Mouse (Mus musculus): ENCODE data around the gene Ppp1r10. TPM values are rescaled to one million over a fixed set of nuclear protein-coding genes. Genes with fewer than 3 reads are reported as not detected.

The Ppp1r10 gene
- polyA plus RNA-seq, 1 experiment from 2014 or later, result 43.9 TPM

- no peaks in the 10 kb centered on the region for H3K9me3 ChIP-seq (ENCODE audit: control insufficient read depth, low read length)
- DNase-seq (ENCODE audit: low spot score) (peak; percentile 96), ATAC-seq (ENCODE audit: insufficient number of reproducible peaks, low FRiP score, low TSS enrichment, low read depth) (peak; percentile 81)
- under 1% methylated on average over 83 of the region's 109 CpGs for WGBS
- peak within 1 kb of the TSS; percentile 77 for H3K9ac ChIP-seq (ENCODE audit: low read length)
- H3K4me1 ChIP-seq (ENCODE audit: control insufficient read depth, insufficient read depth, low read length), result peaks cover 10% of the 10 kb centered on the region
- peak within 1 kb of the TSS; percentile 90 for H3K27ac ChIP-seq (replicated peaks; ENCODE audit: low read depth, low read length)
- peak within 1 kb of the TSS; percentile 90 for H3K4me2 ChIP-seq (ENCODE audit: low read depth, severe bottlenecking)
- peaks cover 15% of the 10 kb centered on the region; the same call in 1 of the 2 replicates for H3K36me3 ChIP-seq (ENCODE audit: control insufficient read depth, insufficient read depth, low read length)
- H3K27me3 ChIP-seq (ENCODE audit: control insufficient read depth, insufficient read depth, low read length), result no peaks in the 10 kb centered on the region
- H3K4me3 ChIP-seq (ENCODE audit: low read depth, low read length), result peak within 1 kb of the TSS; percentile 82
Measured at GRCm38 (mm10) chr17:35979401-35980362, 63.4 kb downstream of the Ppp1r10 start, which contains the start of the genes Gnl1 and Prr3. Gnl1 (plus strand) TSS chr17:35979851. Prr3 (minus strand) TSS chr17:35980236.

- H3K4me2 ChIP-seq (ENCODE audit: low read depth, severe bottlenecking), result peak overlapping the region; percentile 90
- H3K9ac ChIP-seq (ENCODE audit: low read length), result peak overlapping the region; percentile 77
- peak overlapping the region; percentile 90 for H3K27ac ChIP-seq (replicated peaks; ENCODE audit: low read depth, low read length)
- under 1% methylated on average over 29 of the region's 29 CpGs for WGBS
- no peaks in the 10 kb centered on the region for H3K27me3 ChIP-seq (ENCODE audit: control insufficient read depth, insufficient read depth, low read length)
- H3K9me3 ChIP-seq (ENCODE audit: control insufficient read depth, low read length), result no peaks in the 10 kb centered on the region
- H3K36me3 ChIP-seq (ENCODE audit: control insufficient read depth, insufficient read depth, low read length), result peaks cover 17% of the 10 kb centered on the region; the same call in 1 of the 2 replicates
- peak; percentile 28; the same call in 1 of the 2 replicates for ATAC-seq (ENCODE audit: insufficient number of reproducible peaks, low FRiP score, low TSS enrichment, low read depth)
- DNase-seq (ENCODE audit: low spot score), result peak; percentile 60
- peaks cover 10% of the 10 kb centered on the region for H3K4me1 ChIP-seq (ENCODE audit: control insufficient read depth, insufficient read depth, low read length)
- H3K4me3 ChIP-seq (ENCODE audit: low read depth, low read length), result peak overlapping the region; percentile 82
Measured at GRCm38 (mm10) chr17:35980363-35980754, 64.1 kb downstream of the Ppp1r10 start.

GRCm38 (mm10) chr17:35981776-35982175 is 65.5 kb downstream of the Ppp1r10 start:
- Histone ChIP-seq H3K4me3 (ENCODE audit: low read depth, low read length) (no peak overlapping the region; the same call in 1 of the 2 replicates), H3K36me3 (ENCODE audit: control insufficient read depth, insufficient read depth, low read length) (peaks cover 17% of the 10 kb centered on the region; the same call in 1 of the 2 replicates)

More at GRCm38 (mm10) chr17:35981776-35982175, 65.5 kb downstream of the Ppp1r10 start:
- H3K4me2 ChIP-seq (ENCODE audit: low read depth, severe bottlenecking), result no peak overlapping the region
- peaks cover 10% of the 10 kb centered on the region for H3K4me1 ChIP-seq (ENCODE audit: control insufficient read depth, insufficient read depth, low read length)
- no peak overlapping the region for H3K27ac ChIP-seq (replicated peaks; ENCODE audit: low read depth, low read length)
- no peak for ATAC-seq (ENCODE audit: insufficient number of reproducible peaks, low FRiP score, low TSS enrichment, low read depth)
- H3K27me3 ChIP-seq (ENCODE audit: control insufficient read depth, insufficient read depth, low read length), result no peaks in the 10 kb centered on the region
- no peak overlapping the region for H3K9ac ChIP-seq (ENCODE audit: low read length)
- 92% methylated on average over 9 of the region's 9 CpGs for WGBS
- no peaks in the 10 kb centered on the region for H3K9me3 ChIP-seq (ENCODE audit: control insufficient read depth, low read length)
- no peak for DNase-seq (ENCODE audit: low spot score)

MicroRNAs encoded within 50 kb of the gene (microRNA counts, 519-probe panel; counts per million panel counts)
- microRNA mmu-miR-1894-3p (not detected), microRNA mmu-miR-1894-5p (not detected), microRNA mmu-miR-877 (1,785 counts per million, percentile 12 among the panel's probes with 10 or more counts)

Small RNA genes lying within 50 kb of the gene (microRNA-seq; reads per million reads assigned to microRNA genes)
- gene Gm28033 (not detected), gene Mir1894 (not detected), gene Mir877 (102 reads per million, percentile 48 among the genes with 10 or more reads in this experiment)

Other genes starting within 250 kb of the Ppp1r10 start
- 17.6 and 17.9 TPM in 2 replicates for gene Vars2, start 248.8 kb upstream of the Ppp1r10 start, polyA plus RNA-seq (2014; fragmentation: Nextera tagmentation; extraction: Ambion mirVana)
- gene Gtf2h4, start 242.7 kb upstream of the Ppp1r10 start, polyA plus RNA-seq (2014; fragmentation: Nextera tagmentation; extraction: Ambion mirVana), result 56.7 and 57.0 TPM in 2 replicates
- 14.7 and 17.6 TPM in 2 replicates for gene Ddr1, start 211.8 kb upstream of the Ppp1r10 start, polyA plus RNA-seq (2014; fragmentation: Nextera tagmentation; extraction: Ambion mirVana)
- 2.7 and 3.1 TPM in 2 replicates for gene Ier3, start 94.8 kb upstream of the Ppp1r10 start, polyA plus RNA-seq (2014; fragmentation: Nextera tagmentation; extraction: Ambion mirVana)
- 47.1 and 47.8 TPM in 2 replicates for gene Flot1, start 93.2 kb upstream of the Ppp1r10 start, polyA plus RNA-seq (2014; fragmentation: Nextera tagmentation; extraction: Ambion mirVana)
- 1,416 and 1,443 TPM in 2 replicates for gene Tubb5, start 78.1 kb upstream of the Ppp1r10 start, polyA plus RNA-seq (2014; fragmentation: Nextera tagmentation; extraction: Ambion mirVana)
- 20.7 and 23.5 TPM in 2 replicates for gene Mdc1, start 74.9 kb upstream of the Ppp1r10 start, polyA plus RNA-seq (2014; fragmentation: Nextera tagmentation; extraction: Ambion mirVana)
- gene Nrm, start 55.1 kb upstream of the Ppp1r10 start, polyA plus RNA-seq (2014; fragmentation: Nextera tagmentation; extraction: Ambion mirVana), result 55.6 and 56.4 TPM in 2 replicates
- 22.9 and 25.6 TPM in 2 replicates for gene Ppp1r18, start 50.8 kb upstream of the Ppp1r10 start, polyA plus RNA-seq (2014; fragmentation: Nextera tagmentation; extraction: Ambion mirVana)
- 46.5 and 51.2 TPM in 2 replicates for gene Dhx16, start 36.6 kb upstream of the Ppp1r10 start, polyA plus RNA-seq (2014; fragmentation: Nextera tagmentation; extraction: Ambion mirVana)
- 21.3 and 23.2 TPM in 2 replicates for gene 2310061I04Rik, start 19.0 kb upstream of the Ppp1r10 start, polyA plus RNA-seq (2014; fragmentation: Nextera tagmentation; extraction: Ambion mirVana)
- gene Atat1, start 6.4 kb upstream of the Ppp1r10 start, polyA plus RNA-seq (2014; fragmentation: Nextera tagmentation; extraction: Ambion mirVana), result 128 and 138 TPM in 2 replicates
- 80.2 and 81.7 TPM in 2 replicates for gene Mrps18b, start within 50 bp of the Ppp1r10 start, polyA plus RNA-seq (2014; fragmentation: Nextera tagmentation; extraction: Ambion mirVana)
- 120 and 121 TPM in 2 replicates for gene Abcf1, start 53.3 kb downstream of the Ppp1r10 start, polyA plus RNA-seq (2014; fragmentation: Nextera tagmentation; extraction: Ambion mirVana)
- gene Gnl1, start 63.4 kb downstream of the Ppp1r10 start, polyA plus RNA-seq (2014; fragmentation: Nextera tagmentation; extraction: Ambion mirVana), result 40.8 and 42.9 TPM in 2 replicates
- gene Prr3, start 63.8 kb downstream of the Ppp1r10 start, polyA plus RNA-seq (2014; fragmentation: Nextera tagmentation; extraction: Ambion mirVana), result 41.7 and 42.3 TPM in 2 replicates
- gene H2-T24, start 104.1 kb downstream of the Ppp1r10 start, polyA plus RNA-seq (2014; fragmentation: Nextera tagmentation; extraction: Ambion mirVana), result 2.3 and 2.6 TPM in 2 replicates
- gene H2-T23, start 116.4 kb downstream of the Ppp1r10 start, polyA plus RNA-seq (2014; fragmentation: Nextera tagmentation; extraction: Ambion mirVana), result 2.5 and 2.6 TPM in 2 replicates
- 10.2 and 13.7 TPM in 2 replicates for gene H2-T22, start 126.3 kb downstream of the Ppp1r10 start, polyA plus RNA-seq (2014; fragmentation: Nextera tagmentation; extraction: Ambion mirVana)
- gene Gm6034, start 126.5 kb downstream of the Ppp1r10 start, polyA plus RNA-seq (2014; fragmentation: Nextera tagmentation; extraction: Ambion mirVana), result not detected in 2 replicates
- gene Gm11127, start 141.9 kb downstream of the Ppp1r10 start, polyA plus RNA-seq (2014; fragmentation: Nextera tagmentation; extraction: Ambion mirVana), result not detected in 2 replicates
- gene Gm19684, start 205.2 kb downstream of the Ppp1r10 start, polyA plus RNA-seq (2014; fragmentation: Nextera tagmentation; extraction: Ambion mirVana), result not detected in 2 replicates
- not detected in 2 replicates for gene Gm7030, start 213.0 kb downstream of the Ppp1r10 start, polyA plus RNA-seq (2014; fragmentation: Nextera tagmentation; extraction: Ambion mirVana)

All from limb, embryonic 11.5 days (tissue).